Mouse (Mus musculus): ENCODE measurements around the gene Ywhah. TPM values are rescaled to one million over a fixed set of nuclear protein-coding genes. Genes with fewer than 3 reads are reported as not detected.

The Ywhah gene
- polyA plus RNA-seq, 1 experiment from 2014 or later: 170 TPM

DNA sequence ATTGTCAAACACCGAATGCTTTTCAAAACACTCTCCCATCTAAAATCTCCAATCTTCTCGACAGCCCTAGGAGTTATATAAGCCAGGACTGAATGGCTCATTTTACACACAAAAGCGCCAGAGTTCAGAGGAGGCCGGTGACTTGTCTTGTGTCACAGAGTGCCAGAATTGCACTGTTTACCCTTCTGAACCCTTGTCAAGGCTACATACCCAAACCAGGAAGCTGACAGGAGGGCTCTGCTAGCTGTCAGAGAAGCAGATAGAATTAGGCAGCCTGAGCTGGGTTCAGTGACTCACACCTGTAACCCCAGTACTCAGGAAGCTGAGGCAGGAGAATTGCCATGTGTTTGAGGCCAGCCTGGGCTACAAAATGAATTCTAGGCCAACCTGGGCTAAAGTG is 11.2 kb upstream of the Ywhah start:
- no peak overlapping the region for H3K4me3 ChIP-seq (ENCODE audit: low read depth, low read length)
- no peaks in the 10 kb centered on the region; the same call in 1 of the 2 replicates for H3K4me1 ChIP-seq (ENCODE audit: control insufficient read depth, low read depth, low read length)
- WGBS (ENCODE audit: insufficient replicate concordance): 60% methylated on average over 4 of the region's 4 CpGs
- no peak overlapping the region for H3K4me2 ChIP-seq (ENCODE audit: low read depth, low read length)
- no peaks in the 10 kb centered on the region for H3K9me3 ChIP-seq (replicated peaks; ENCODE audit: control insufficient read depth, low read length)
- H3K9ac ChIP-seq (ENCODE audit: low read depth, low read length): no peak overlapping the region
- no peak overlapping the region for H3K27ac ChIP-seq (ENCODE audit: low read length)
- no peaks in the 10 kb centered on the region for H3K36me3 ChIP-seq (ENCODE audit: control insufficient read depth, insufficient read depth)
- no peaks in the 10 kb centered on the region; the same call in 1 of the 2 replicates for H3K27me3 ChIP-seq (ENCODE audit: control insufficient read depth, insufficient read depth, low read depth, low read length)
- peak; percentile 61 for ATAC-seq (ENCODE audit: low read depth)

DNA sequence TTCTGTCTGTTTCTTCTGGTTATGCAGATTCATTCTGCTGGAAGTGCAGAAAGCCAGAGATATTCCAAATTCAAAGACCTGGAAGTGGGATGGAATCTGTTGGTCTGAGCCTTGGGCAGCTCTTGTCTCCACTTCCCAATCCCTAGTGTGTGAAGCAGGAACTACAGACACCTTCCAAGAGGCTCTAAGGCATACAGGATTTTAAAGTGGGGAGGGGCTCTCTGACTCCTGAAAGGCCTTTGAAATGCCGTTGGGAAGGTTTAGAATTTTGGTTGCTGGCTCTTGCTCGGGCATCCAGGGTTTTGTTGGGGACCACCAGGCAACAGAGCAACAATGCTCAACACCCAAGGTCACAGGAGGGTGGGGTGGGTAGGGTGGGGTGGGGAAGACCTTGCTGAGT is 9.3 kb upstream of the Ywhah start:
- Histone ChIP-seq H3K27ac (ENCODE audit: low read length) (no peak overlapping the region), H3K4me3 (ENCODE audit: low read depth, low read length) (no peak overlapping the region), H3K27me3 (ENCODE audit: control insufficient read depth, insufficient read depth, low read depth, low read length) (no peaks in the 10 kb centered on the region; the same call in 1 of the 2 replicates), H3K4me1 (ENCODE audit: control insufficient read depth, low read depth, low read length) (no peaks in the 10 kb centered on the region; the same call in 1 of the 2 replicates), H3K9me3 (replicated peaks; ENCODE audit: control insufficient read depth, low read length) (no peaks in the 10 kb centered on the region), H3K4me2 (ENCODE audit: low read depth, low read length) (no peak overlapping the region), H3K9ac (ENCODE audit: low read depth, low read length) (no peak overlapping the region), H3K36me3 (ENCODE audit: control insufficient read depth, insufficient read depth) (no peaks in the 10 kb centered on the region)
- WGBS (ENCODE audit: insufficient replicate concordance): 40% methylated on average over 2 of the region's 2 CpGs
- ATAC-seq (ENCODE audit: low read depth): no peak

DNA sequence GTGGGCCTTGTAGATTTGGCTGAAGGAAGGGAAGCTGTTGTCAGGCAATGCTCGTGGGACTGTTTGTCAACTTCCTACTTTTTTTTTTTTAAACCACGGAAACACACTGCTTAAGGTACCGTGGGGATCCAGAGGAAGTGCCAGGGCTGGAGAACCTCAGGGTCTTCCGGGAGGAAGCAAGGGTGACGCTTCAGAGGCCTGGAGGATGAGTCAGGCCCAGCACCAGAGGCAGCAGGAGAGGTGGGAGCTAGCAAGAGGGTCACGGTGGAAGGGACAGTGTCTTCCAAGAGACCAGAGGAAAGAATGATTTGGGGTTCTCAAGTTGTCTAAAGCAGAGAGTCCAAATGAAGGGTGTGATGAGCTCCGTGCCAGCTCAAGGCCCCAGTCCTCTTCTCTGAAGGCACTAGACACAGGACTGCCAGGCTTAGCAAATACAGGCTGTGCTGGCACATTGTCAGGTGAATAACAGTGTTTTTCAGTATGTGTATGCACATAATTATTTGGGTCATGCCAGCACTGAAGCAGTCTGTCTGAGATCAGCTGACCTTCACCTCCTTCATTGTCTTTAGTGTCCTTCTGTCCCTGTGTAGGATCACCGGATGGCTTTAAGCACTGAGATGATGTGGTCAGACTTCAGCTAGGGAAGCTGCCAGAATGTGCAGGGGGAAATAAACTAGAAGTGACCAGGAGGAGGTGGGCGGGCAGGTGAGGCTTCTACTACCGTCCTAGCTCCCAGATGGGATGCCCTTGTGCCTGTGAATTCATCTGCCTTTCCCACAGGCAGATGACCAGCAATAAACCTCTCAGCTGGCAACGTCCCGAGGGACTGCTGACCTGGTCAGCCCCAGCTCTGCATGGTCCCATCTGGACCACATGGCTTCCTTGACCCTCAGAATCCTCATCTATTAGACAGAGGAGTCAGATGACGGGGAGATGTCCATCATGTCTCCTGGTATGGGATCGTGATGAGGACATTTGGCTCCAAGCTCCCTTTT is 8.5 kb upstream of the Ywhah start:
- H3K9me3 ChIP-seq (replicated peaks; ENCODE audit: control insufficient read depth, low read length): no peaks in the 10 kb centered on the region
- no peak overlapping the region for H3K4me3 ChIP-seq (ENCODE audit: low read depth, low read length)
- no peaks in the 10 kb centered on the region; the same call in 1 of the 2 replicates for H3K4me1 ChIP-seq (ENCODE audit: control insufficient read depth, low read depth, low read length)
- H3K27ac ChIP-seq (ENCODE audit: low read length): peak overlapping the region; percentile 1; the same call in 1 of the 2 replicates
- WGBS (ENCODE audit: insufficient replicate concordance): 47% methylated on average over 14 of the region's 14 CpGs
- no peaks in the 10 kb centered on the region; the same call in 1 of the 2 replicates for H3K27me3 ChIP-seq (ENCODE audit: control insufficient read depth, insufficient read depth, low read depth, low read length)
- H3K36me3 ChIP-seq (ENCODE audit: control insufficient read depth, insufficient read depth): no peaks in the 10 kb centered on the region
- peak; percentile 68 for ATAC-seq (ENCODE audit: low read depth)
- no peak overlapping the region for H3K4me2 ChIP-seq (ENCODE audit: low read depth, low read length)
- H3K9ac ChIP-seq (ENCODE audit: low read depth, low read length): no peak overlapping the region

DNA sequence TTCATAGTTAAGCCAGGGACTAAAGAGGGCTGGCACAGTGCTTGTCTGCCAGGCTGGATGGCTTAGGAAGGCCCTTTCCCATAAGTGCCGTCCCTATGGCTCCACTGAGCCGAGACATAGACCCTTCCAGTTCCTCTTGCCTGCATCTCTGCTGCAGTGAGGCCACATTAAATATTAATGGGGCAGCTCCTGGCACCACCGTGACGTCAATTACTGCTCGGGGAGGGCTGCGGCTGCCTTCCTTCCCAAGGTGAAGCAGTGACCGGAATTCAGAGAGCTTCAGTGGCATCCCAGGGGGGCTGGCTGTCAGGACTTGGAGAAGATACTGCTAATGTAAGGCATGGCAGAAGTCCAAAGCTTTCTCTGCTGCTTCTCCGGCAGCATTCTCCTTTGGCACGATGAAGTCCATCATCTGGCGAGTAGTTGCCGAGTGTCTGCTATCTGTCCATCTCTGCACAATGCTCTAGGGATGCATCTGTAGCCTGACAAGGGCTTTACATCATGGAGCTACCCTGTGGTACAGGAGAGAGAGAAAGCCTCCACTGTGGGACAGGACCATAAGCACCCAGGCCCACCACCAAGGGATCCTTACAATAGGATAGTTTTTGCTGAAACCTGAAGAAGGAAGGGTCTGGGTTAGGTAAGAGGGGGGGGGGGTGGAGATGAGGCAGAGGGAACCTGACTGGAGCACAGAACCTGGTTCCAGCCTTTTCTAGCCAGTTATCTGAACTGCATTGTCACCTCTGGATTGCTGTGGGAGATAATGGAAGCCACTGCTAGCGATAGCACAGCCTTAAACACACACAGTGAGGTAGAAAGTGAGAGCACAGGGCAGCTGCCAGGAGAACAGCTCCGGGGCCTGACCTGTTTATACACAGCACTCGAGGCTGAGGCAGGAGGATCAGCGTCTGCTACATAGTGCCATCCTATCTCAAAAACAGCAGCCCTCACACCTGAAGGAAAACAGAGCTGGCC is 7.2 kb upstream of the Ywhah start:
- H3K27me3 ChIP-seq (ENCODE audit: control insufficient read depth, insufficient read depth, low read depth, low read length): no peaks in the 10 kb centered on the region; the same call in 1 of the 2 replicates
- no peaks in the 10 kb centered on the region for H3K9me3 ChIP-seq (replicated peaks; ENCODE audit: control insufficient read depth, low read length)
- H3K27ac ChIP-seq (ENCODE audit: low read length): no peak overlapping the region
- H3K9ac ChIP-seq (ENCODE audit: low read depth, low read length): no peak overlapping the region
- ATAC-seq (ENCODE audit: low read depth): no peak
- no peak overlapping the region for H3K4me2 ChIP-seq (ENCODE audit: low read depth, low read length)
- no peaks in the 10 kb centered on the region for H3K36me3 ChIP-seq (ENCODE audit: control insufficient read depth, insufficient read depth)
- H3K4me1 ChIP-seq (ENCODE audit: control insufficient read depth, low read depth, low read length): no peaks in the 10 kb centered on the region; the same call in none of the 2 replicates
- 66% methylated on average over 15 of the region's 15 CpGs for WGBS (ENCODE audit: insufficient replicate concordance)
- no peak overlapping the region for H3K4me3 ChIP-seq (ENCODE audit: low read depth, low read length)

DNA sequence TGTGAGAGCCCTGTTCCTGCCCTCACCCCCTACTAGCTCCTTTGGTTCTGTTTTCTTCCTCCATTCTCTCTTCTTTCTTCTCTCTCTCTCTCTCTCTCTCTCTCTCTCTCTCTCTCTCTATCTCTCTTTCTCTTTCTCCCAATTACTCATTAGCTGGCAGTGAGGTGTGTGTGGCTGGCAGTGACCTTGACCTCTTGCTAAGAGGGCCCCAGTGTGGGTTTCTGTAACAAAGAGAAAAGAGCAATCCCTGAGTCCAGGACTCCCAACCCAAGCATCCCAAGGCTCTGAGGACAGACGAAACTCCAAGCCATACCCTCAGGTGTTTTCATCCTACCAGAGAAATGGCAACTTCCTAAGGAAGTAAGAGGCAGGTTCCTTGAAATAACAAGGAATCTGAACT is 4.5 kb upstream of the Ywhah start:
- H3K4me3 ChIP-seq (ENCODE audit: low read depth, low read length): no peak overlapping the region
- ATAC-seq (ENCODE audit: low read depth): no peak
- H3K27me3 ChIP-seq (ENCODE audit: control insufficient read depth, insufficient read depth, low read depth, low read length): no peaks in the 10 kb centered on the region; the same call in 1 of the 2 replicates
- no peak overlapping the region for H3K9ac ChIP-seq (ENCODE audit: low read depth, low read length)
- no peak overlapping the region for H3K4me2 ChIP-seq (ENCODE audit: low read depth, low read length)
- 76% methylated on average over 1 of the region's 1 CpGs for WGBS (ENCODE audit: insufficient replicate concordance)
- H3K4me1 ChIP-seq (ENCODE audit: control insufficient read depth, low read depth, low read length): peaks cover 9% of the 10 kb centered on the region
- no peaks in the 10 kb centered on the region for H3K9me3 ChIP-seq (replicated peaks; ENCODE audit: control insufficient read depth, low read length)
- no peak overlapping the region for H3K27ac ChIP-seq (ENCODE audit: low read length)
- H3K36me3 ChIP-seq (ENCODE audit: control insufficient read depth, insufficient read depth): no peaks in the 10 kb centered on the region

DNA sequence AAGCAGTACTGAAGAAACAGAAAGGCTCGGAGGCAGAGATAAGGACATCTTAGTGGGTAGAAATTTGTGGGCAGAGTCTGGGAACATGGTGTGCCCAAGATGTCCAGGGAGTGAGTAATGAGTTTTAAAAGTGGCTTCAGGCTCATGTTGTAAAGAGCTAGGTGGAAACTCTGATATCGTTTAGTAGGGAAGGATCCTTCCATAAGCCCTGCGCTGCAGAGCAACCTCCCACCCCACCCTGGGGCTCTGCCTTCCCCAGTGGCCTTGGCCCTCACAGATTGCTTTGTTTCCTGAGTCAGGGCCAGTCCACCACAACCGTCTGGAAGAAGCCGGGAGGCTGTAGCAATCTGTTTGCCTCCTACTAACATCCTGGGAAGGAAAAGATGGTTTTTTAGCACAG is 3.0 kb upstream of the Ywhah start:
- H3K4me1 ChIP-seq (ENCODE audit: control insufficient read depth, low read depth, low read length): peaks cover 14% of the 10 kb centered on the region
- WGBS (ENCODE audit: insufficient replicate concordance): 22% methylated on average over 5 of the region's 5 CpGs
- H3K36me3 ChIP-seq (ENCODE audit: control insufficient read depth, insufficient read depth): no peaks in the 10 kb centered on the region
- H3K9ac ChIP-seq (ENCODE audit: low read depth, low read length): no peak overlapping the region
- no peak overlapping the region for H3K4me3 ChIP-seq (ENCODE audit: low read depth, low read length)
- H3K27me3 ChIP-seq (ENCODE audit: control insufficient read depth, insufficient read depth, low read depth, low read length): no peaks in the 10 kb centered on the region; the same call in 1 of the 2 replicates
- no peak overlapping the region for H3K4me2 ChIP-seq (ENCODE audit: low read depth, low read length)
- no peaks in the 10 kb centered on the region for H3K9me3 ChIP-seq (replicated peaks; ENCODE audit: control insufficient read depth, low read length)
- ATAC-seq (ENCODE audit: low read depth): no peak
- H3K27ac ChIP-seq (ENCODE audit: low read length): no peak overlapping the region

DNA sequence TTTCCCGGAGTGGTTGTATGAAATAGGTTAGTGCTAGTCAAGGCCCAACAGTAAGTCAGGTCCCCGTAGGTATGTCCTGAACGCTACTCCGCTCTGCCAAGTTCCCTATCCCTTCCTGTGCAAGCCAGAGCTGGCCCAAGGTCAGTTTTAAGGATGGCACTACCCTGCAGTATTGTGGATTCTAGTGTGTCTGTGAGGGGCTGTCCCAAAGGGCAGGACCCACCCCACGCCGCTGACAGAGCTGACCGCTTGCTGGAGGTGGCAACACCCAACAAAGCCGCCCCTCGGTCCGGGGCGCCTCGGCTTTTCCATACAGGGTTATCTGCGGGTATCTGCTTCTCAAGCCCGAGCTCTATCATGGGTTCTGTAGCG is 441 bp upstream of the Ywhah start:
- peak overlapping the region; percentile 91 for H3K4me2 ChIP-seq (ENCODE audit: low read depth, low read length)
- H3K4me3 ChIP-seq (ENCODE audit: low read depth, low read length): peak overlapping the region; percentile 97
- H3K36me3 ChIP-seq (ENCODE audit: control insufficient read depth, insufficient read depth): peaks cover 12% of the 10 kb centered on the region
- H3K27ac ChIP-seq (ENCODE audit: low read length): peak overlapping the region; percentile 100
- no peaks in the 10 kb centered on the region for H3K9me3 ChIP-seq (replicated peaks; ENCODE audit: control insufficient read depth, low read length)
- peaks cover 34% of the 10 kb centered on the region for H3K4me1 ChIP-seq (ENCODE audit: control insufficient read depth, low read depth, low read length)
- ATAC-seq (ENCODE audit: low read depth): no peak; the same call in 1 of the 2 replicates
- WGBS (ENCODE audit: insufficient replicate concordance): 5% methylated on average over 15 of the region's 15 CpGs
- no peaks in the 10 kb centered on the region for H3K27me3 ChIP-seq (ENCODE audit: control insufficient read depth, insufficient read depth, low read depth, low read length)
- peak overlapping the region; percentile 92 for H3K9ac ChIP-seq (ENCODE audit: low read depth, low read length)

DNA sequence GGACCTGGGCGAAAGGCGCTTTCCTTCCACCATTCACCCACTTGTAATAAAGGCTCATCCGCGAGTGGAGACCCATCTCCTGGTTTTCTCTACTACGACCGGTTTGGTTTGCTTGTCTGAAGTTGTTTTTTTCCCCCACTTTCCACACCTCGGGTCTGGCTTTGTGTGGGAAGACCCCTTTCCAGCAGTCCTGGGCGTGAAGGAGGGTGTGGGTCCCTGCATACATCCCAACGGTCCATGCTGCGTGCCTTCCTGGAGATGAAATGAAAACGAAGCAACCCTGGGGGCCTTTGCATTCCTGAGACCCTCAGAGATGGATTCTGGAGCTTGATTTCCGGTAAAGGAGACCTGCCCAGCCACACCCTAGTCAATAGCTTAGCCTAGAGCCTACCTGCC is 808 bp downstream of the Ywhah start:
- H3K9ac ChIP-seq (ENCODE audit: low read depth, low read length): peak overlapping the region; percentile 98
- under 1% methylated on average over 12 of the region's 12 CpGs for WGBS (ENCODE audit: insufficient replicate concordance)
- H3K4me2 ChIP-seq (ENCODE audit: low read depth, low read length): peak overlapping the region; percentile 91
- H3K36me3 ChIP-seq (ENCODE audit: control insufficient read depth, insufficient read depth): peaks cover 14% of the 10 kb centered on the region
- no peaks in the 10 kb centered on the region for H3K9me3 ChIP-seq (replicated peaks; ENCODE audit: control insufficient read depth, low read length)
- H3K27me3 ChIP-seq (ENCODE audit: control insufficient read depth, insufficient read depth, low read depth, low read length): no peaks in the 10 kb centered on the region
- ATAC-seq (ENCODE audit: low read depth): no peak
- peaks cover 43% of the 10 kb centered on the region for H3K4me1 ChIP-seq (ENCODE audit: control insufficient read depth, low read depth, low read length)
- peak overlapping the region; percentile 97 for H3K4me3 ChIP-seq (ENCODE audit: low read depth, low read length)
- peak overlapping the region; percentile 100 for H3K27ac ChIP-seq (ENCODE audit: low read length)
